Mouse (Mus musculus) testis, postnatal 14 days (tissue): ENCODE measurements around the gene Nrm.
A peak's percentile ranks its signal among the peaks of the same experiment; 100 is the strongest.

Experiments
- DNase-seq: peaks from one replicate; pipeline ENCODE4 v3.0.0; 2021; ENCODE audit warnings: low spot score

Gene Nrm

DNA sequence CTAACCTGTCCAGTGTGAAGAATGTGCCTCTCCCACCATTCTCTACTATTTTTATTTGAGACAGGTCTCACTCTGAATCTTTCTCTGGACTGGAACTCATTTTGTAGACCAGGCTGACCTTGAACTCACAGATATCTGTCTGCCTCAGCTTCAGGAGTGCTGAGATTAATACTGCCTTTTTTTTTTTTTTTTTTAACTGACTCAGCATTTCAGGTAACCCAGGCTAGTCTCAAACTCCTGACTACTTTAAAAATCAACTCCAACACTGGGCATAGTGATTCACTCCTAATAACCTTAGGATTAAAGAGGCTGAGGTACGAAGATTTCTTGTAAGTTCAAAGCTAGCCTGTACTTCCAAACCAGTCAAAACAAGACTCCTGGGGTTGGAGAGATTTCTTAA, 44.5 kb downstream of the Nrm start:
- DNase-seq = no peak

DNA sequence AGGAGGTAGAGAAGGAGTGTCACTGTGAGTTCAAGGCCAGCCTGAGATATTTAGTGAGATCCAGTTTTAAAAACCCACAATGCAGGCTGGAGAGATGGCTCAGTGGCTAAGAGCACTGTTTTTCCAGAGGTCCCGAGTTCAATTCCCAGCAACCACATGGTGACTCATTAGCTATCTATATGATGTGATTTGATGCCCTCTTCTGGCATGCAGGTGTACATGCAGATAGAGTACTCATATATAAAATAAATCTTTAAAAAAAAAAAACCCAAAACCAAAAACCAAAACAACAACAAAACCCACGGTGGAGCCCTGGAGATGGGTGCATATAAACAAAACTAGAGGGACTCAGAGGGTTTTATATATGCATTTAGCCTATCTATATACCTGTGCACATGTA, 46.5 kb downstream of the Nrm start:
- DNase-seq = no peak

DNA sequence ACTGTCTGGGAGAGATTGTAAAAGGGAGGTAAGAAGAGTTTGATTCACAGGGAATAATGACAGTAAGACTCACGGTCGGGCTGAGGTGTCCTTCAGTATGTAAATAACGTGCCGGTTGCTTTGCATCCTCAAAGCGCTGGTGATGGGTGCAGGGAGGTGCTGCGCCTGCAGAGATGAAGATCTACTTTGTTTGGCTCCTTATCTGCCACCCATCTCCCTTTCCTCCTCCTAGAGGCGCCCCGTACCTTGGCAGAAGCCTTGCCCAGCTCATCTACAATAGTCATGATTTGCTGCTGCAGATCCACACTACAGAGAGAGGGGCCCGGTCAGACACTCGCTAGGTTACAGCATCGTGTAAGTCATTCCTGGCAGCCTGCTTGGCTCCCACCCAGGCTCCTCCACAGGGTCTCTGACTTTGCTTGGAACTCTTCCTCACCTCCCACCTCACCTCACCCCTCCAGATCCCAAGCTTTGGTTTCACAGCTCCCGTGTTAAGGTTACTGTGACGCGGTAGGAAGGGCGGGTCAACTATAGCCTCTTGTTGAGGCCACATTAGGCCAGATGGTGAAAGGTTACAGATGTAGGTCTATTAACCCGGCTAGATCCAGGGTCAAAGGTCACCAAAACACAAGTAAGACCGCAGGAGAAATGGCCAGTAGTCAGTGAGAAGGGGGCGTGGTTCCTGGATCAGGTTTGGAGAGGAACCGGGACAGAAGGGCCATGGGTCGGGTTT, 48.2 kb downstream of the Nrm start:
- no peak for DNase-seq

- DNase-seq = peak; percentile 89
Measured at GRCm38 (mm10) chr17:35909919-35910369, 48.8 kb downstream of the Nrm start, which contains the start of gene Atat1. TSS of gene Atat1 (minus strand) at chr17:35910075.

DNA sequence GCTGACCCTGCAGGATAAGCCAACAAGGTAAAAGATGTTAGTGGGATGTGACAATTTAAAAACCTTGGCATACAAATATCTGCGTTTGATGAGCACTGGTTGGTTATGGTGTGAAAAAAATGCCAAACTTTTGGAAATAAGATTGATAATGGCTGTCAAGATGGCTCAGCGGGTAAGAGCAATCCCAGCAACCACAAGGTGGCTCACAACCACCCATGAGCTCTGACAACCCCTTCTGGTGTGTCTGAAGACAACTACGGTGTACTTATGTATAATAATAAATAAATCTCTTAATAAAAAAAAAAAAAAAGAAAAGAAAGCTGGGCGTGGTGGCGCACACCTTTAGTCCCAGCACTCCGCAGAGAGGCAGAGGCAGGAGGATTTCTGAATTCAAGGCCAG, 53.9 kb downstream of the Nrm start:
- DNase-seq = no peak
